Mouse (Mus musculus): ENCODE results near the gene Gstt1. TPM values are rescaled to one million over a fixed set of nuclear protein-coding genes. Genes with fewer than 3 reads are reported as not detected.
"Not testable (repeated sequence)": the region's sequence is repeated elsewhere in the genome, so short reads cannot be mapped to it uniquely, and the experiment has no call there.

Gstt1 gene
- polyA plus RNA-seq, 1 experiment from 2014 or later, result 10.7 TPM

- H3K9me3 ChIP-seq, result 0 out of 2 replicates have a peak, but pooled peaks cover 3% of the 10 kb centered on the region
- H3K36me3 ChIP-seq, result no peaks in the 10 kb centered on the region
- no peak overlapping the region for H3K9ac ChIP-seq (replicated peaks)
- ATAC-seq (replicated peaks), result no peak
- WGBS, result 91% methylated on average over 9 of the region's 9 CpGs
- no peak overlapping the region for H3K27ac ChIP-seq (replicated peaks)
- H3K4me2 ChIP-seq (replicated peaks), result no peak overlapping the region
- peaks cover 11% of the 10 kb centered on the region for H3K27me3 ChIP-seq
- peaks cover 14% of the 10 kb centered on the region for H3K4me1 ChIP-seq
- no peak overlapping the region for H3K4me3 ChIP-seq
Measured at GRCm38 (mm10) chr10:75774587-75774986, 23.8 kb downstream of the Gstt1 start.

DNA sequence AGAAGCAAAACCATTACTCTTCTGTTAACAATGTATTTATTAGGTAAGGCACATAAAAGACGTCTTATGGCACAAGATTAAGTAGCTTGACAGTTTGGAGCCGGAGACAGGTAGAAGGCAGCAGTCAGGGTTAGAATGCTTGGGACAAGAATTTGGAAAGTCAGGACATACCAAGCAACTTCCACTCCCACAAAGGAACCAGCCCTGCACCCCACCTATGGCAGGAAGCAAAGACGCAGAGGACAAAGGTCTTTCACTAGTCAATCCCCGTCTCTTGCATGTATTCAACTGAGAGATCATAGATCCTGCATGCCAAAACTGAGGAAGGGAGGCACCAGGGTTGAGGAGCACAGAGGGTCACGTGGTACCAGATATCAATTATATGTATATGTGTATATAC lies 24.3 kb downstream of the Gstt1 start:
- Histone ChIP-seq H3K27me3 (peaks cover 6% of the 10 kb centered on the region), H3K4me3 (no peak overlapping the region), H3K4me2 (replicated peaks) (no peak overlapping the region), H3K4me1 (peaks cover 14% of the 10 kb centered on the region), H3K9ac (replicated peaks) (no peak overlapping the region), H3K27ac (replicated peaks) (no peak overlapping the region), H3K9me3 (0 out of 2 replicates have a peak, but pooled peaks cover 3% of the 10 kb centered on the region), H3K36me3 (no peaks in the 10 kb centered on the region)
- no peak for ATAC-seq (replicated peaks)
- 93% methylated on average over 5 of the region's 5 CpGs for WGBS

DNA sequence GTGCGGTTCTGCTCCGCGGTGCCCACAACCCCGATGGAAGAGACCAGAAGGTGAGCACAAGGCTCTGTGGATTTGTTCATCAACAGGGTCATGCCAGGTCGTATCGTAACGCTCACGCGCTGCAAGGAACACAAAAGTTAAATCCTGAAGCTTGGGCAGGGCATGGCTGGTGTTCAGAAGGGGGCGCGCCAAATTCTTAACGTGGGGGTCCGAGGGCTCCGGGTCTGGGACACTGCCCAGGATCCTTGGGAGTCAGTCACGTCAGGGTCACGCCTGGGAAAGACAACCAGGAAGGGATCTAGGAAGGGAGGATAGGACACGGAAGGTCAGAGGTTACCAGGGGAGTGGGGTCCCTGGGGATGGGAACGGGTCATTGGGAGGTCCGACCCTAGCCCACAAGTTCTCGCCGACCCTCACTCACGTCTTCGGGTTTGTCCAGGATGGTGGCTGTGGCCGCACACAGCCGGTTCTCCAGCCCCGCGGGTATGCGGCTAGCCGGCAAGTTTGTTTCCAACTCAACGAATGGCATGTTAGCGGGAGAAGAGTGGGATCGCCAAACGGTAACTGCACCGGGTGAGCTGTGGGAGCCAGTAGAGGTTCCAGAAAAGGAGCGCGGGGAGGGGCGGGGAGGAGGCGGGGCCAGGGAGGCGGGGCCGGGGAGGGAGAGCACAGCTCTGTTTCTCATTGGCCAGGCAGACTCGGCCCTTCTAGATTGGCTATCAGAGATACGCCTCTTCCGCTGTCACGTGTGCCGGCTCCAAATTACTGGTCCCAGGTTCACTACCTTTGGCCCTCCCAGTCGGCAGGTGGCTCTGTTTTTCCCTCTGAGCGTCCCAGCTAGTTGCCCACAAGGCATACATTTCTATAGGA lies 25.4 kb downstream of the Gstt1 start, which contains the start of gene Ddt:
Gene Ddt (minus strand): TSS at position 620 of the 870 bp plus-strand sequence.
- H3K9me3 ChIP-seq, result no peaks in the 10 kb centered on the region
- peaks cover 14% of the 10 kb centered on the region for H3K4me1 ChIP-seq
- H3K36me3 ChIP-seq, result no peaks in the 10 kb centered on the region
- H3K27ac ChIP-seq (replicated peaks), result no peak within 1 kb of the TSS
- H3K9ac ChIP-seq (replicated peaks), result peak within 1 kb of the TSS; percentile 63
- H3K27me3 ChIP-seq, result no peaks in the 10 kb centered on the region
- WGBS, result under 1% methylated on average over 47 of the region's 47 CpGs
- peak; percentile 97 for ATAC-seq (replicated peaks)
- peak within 1 kb of the TSS; percentile 98 for H3K4me2 ChIP-seq (replicated peaks)
- peak within 1 kb of the TSS; percentile 76 for H3K4me3 ChIP-seq

GRCm38 (mm10) chr10:75767756-75768155 lies 30.6 kb downstream of the Gstt1 start:
- WGBS, result 29% methylated on average over 5 of the region's 5 CpGs
- H3K9ac ChIP-seq (replicated peaks); ATAC-seq (replicated peaks); H3K27me3 ChIP-seq; H3K4me3 ChIP-seq; H3K9me3 ChIP-seq; H3K4me2 ChIP-seq (replicated peaks); H3K27ac ChIP-seq (replicated peaks); H3K36me3 ChIP-seq: not testable (repeated sequence)
- H3K4me1 ChIP-seq, result peaks cover 17% of the 10 kb centered on the region

DNA sequence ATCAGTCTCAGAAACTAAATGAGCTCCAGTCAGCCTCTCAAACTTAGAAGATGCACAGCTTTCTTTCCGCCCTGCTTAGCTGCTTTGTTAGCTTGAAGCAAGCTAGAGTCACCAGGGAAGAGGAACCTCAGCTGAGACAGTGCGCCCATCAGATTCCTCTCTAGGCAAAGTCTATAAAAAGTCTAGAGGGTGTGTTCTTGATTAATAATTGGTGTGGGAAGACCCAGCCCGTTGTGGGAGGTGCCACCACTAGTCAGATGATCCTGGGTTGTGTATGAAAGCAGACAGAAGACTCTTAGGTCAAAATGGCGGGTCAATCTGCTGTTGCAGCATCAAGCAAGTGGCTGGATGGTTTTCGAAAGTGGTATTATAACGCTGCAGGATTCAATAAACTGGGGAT lies 31.5 kb downstream of the Gstt1 start:
- H3K27ac ChIP-seq (replicated peaks), result no peak overlapping the region
- peaks cover 15% of the 10 kb centered on the region for H3K4me1 ChIP-seq
- H3K27me3 ChIP-seq, result no peaks in the 10 kb centered on the region
- no peak overlapping the region for H3K4me3 ChIP-seq
- H3K4me2 ChIP-seq (replicated peaks), result no peak overlapping the region
- H3K36me3 ChIP-seq, result no peaks in the 10 kb centered on the region
- H3K9ac ChIP-seq (replicated peaks), result no peak overlapping the region
- H3K9me3 ChIP-seq, result no peaks in the 10 kb centered on the region
- no peak for ATAC-seq (replicated peaks)
- 90% methylated on average over 6 of the region's 6 CpGs for WGBS

- Histone ChIP-seq H3K4me2 (replicated peaks) (peak overlapping the region; percentile 66), H3K36me3 (peaks cover 4% of the 10 kb centered on the region; the same call in 1 of the 2 replicates), H3K27me3 (no peaks in the 10 kb centered on the region), H3K9ac (replicated peaks) (peak overlapping the region; percentile 42), H3K27ac (replicated peaks) (peak overlapping the region; percentile 69), H3K9me3 (no peaks in the 10 kb centered on the region), H3K4me1 (peaks cover 15% of the 10 kb centered on the region), H3K4me3 (peak overlapping the region; percentile 90)
- peak; percentile 36 for ATAC-seq (replicated peaks)
- under 1% methylated on average over 27 of the region's 27 CpGs for WGBS
Measured at GRCm38 (mm10) chr10:75764519-75765473, 33.6 kb downstream of the Gstt1 start.

DNA sequence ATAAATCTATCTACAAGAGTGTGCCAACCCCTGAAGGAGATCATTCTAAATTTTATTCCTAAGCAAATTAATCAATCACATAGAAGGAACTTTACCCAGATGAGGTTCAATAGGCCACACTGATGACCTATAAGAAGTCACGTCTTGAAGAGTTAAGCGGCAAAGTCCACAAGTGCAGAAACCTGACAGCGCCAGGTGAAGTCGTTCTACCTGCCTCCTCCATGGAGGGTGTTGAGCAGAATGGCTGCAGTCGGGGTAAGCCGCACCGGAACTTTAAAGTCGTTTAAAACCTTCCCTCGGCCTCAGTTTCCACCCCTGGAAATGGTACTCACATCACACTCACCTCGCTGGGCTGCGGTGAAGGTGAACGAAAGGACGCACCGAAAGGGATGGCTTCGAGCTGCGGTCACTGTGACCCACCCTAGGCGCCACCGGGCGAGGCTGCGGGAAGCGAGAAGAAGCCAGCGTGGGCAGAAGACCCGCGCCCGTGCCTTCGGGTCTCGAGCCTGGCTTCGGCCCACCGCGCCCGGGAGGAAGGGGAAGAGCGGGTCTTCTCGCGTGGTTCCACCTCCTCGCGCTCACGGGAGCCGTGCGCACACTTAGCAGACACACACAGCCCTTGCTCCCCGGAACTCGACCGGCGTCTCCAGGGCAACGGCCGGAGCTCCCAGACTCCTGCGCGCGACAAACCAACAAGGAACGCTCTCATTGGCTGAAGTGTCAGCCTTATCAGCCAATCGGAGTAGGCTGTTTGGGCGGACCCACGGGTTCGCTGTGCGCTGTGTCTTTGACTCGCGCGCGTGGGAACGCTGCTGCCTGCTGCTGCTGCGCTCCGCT lies 34.5 kb downstream of the Gstt1 start, which contains the start of gene Cabin1:
Gene Cabin1 (minus strand): TSS at position 660 of the 837 bp plus-strand sequence.
- peaks cover 4% of the 10 kb centered on the region; the same call in 1 of the 2 replicates for H3K36me3 ChIP-seq
- H3K27me3 ChIP-seq, result no peaks in the 10 kb centered on the region
- H3K4me2 ChIP-seq (replicated peaks), result peak within 1 kb of the TSS; percentile 66
- H3K9me3 ChIP-seq, result no peaks in the 10 kb centered on the region
- H3K4me3 ChIP-seq, result peak within 1 kb of the TSS; percentile 90
- peak within 1 kb of the TSS; percentile 90 for H3K9ac ChIP-seq (replicated peaks)
- H3K4me1 ChIP-seq, result peaks cover 15% of the 10 kb centered on the region
- peak within 1 kb of the TSS; percentile 79 for H3K27ac ChIP-seq (replicated peaks)
- peak; percentile 99 for ATAC-seq (replicated peaks)
- WGBS, result under 1% methylated on average over 61 of the region's 61 CpGs

- H3K27me3 ChIP-seq, result no peaks in the 10 kb centered on the region
- no peaks in the 10 kb centered on the region for H3K9me3 ChIP-seq
- peak overlapping the region; percentile 20; the same call in 1 of the 2 replicates for H3K4me2 ChIP-seq (replicated peaks)
- no peak for ATAC-seq (replicated peaks)
- H3K4me3 ChIP-seq, result no peak overlapping the region
- 95% methylated on average over 3 of the region's 3 CpGs for WGBS
- H3K4me1 ChIP-seq, result peaks cover 15% of the 10 kb centered on the region
- H3K27ac ChIP-seq (replicated peaks), result no peak overlapping the region
- H3K9ac ChIP-seq (replicated peaks), result no peak overlapping the region
- H3K36me3 ChIP-seq, result peaks cover 9% of the 10 kb centered on the region
Measured at GRCm38 (mm10) chr10:75762413-75762812, 36.0 kb downstream of the Gstt1 start.

GRCm38 (mm10) chr10:75760311-75760710 lies 38.1 kb downstream of the Gstt1 start:
- peaks cover 15% of the 10 kb centered on the region for H3K4me1 ChIP-seq
- 97% methylated on average over 3 of the region's 3 CpGs for WGBS
- no peaks in the 10 kb centered on the region for H3K9me3 ChIP-seq
- no peak overlapping the region for H3K9ac ChIP-seq (replicated peaks)
- no peak overlapping the region for H3K4me2 ChIP-seq (replicated peaks)
- no peak overlapping the region for H3K4me3 ChIP-seq
- H3K27me3 ChIP-seq, result no peaks in the 10 kb centered on the region
- H3K36me3 ChIP-seq, result peaks cover 11% of the 10 kb centered on the region
- no peak for ATAC-seq (replicated peaks)
- H3K27ac ChIP-seq (replicated peaks), result no peak overlapping the region

- no peak overlapping the region for H3K4me3 ChIP-seq
- H3K9me3 ChIP-seq, result no peaks in the 10 kb centered on the region
- WGBS, result 95% methylated on average over 11 of the region's 11 CpGs
- peaks cover 42% of the 10 kb centered on the region for H3K36me3 ChIP-seq
- no peaks in the 10 kb centered on the region for H3K27me3 ChIP-seq
- ATAC-seq (replicated peaks), result no peak
- no peak overlapping the region for H3K9ac ChIP-seq (replicated peaks)
- H3K4me2 ChIP-seq (replicated peaks), result no peak overlapping the region
- H3K4me1 ChIP-seq, result no peaks in the 10 kb centered on the region; the same call in 1 of the 2 replicates
- H3K27ac ChIP-seq (replicated peaks), result no peak overlapping the region
Measured at GRCm38 (mm10) chr10:75756719-75757118, 41.7 kb downstream of the Gstt1 start.

DNA sequence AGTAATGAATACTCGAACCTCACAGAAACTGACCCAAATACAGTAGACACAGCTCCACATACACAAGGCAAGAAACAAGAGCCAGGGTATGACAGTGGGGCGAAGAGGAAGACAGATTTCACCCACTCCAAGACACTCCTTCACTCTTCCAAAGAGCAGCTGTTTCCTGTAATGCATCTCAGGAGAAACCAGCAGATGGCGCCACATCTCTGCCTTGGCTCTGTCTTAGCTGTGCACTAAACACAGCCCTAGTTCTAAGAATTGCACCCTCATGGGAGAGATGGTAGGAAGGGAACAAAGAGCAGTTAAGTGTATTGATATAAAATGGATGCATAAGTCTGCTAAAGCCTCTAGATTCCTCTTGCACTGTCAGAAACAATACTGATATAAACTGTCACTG lies 54.4 kb downstream of the Gstt1 start:
- Histone ChIP-seq H3K27ac (replicated peaks) (peak overlapping the region; percentile 72), H3K27me3 (no peaks in the 10 kb centered on the region), H3K4me3 (no peak overlapping the region), H3K9ac (replicated peaks) (no peak overlapping the region), H3K4me2 (replicated peaks) (no peak overlapping the region), H3K4me1 (peaks cover 8% of the 10 kb centered on the region; the same call in 1 of the 2 replicates), H3K9me3 (no peaks in the 10 kb centered on the region), H3K36me3 (peaks cover 72% of the 10 kb centered on the region)
- WGBS, result 42% methylated on average over 3 of the region's 3 CpGs
- peak; percentile 92 for ATAC-seq (replicated peaks)

Measured in forebrain, embryonic 15.5 days (tissue).